Mouse (Mus musculus): Measurements from ENCODE around the gene Gm340. TPM values are rescaled to one million over a fixed set of nuclear protein-coding genes. Genes with fewer than 3 reads are reported as not detected.

The Gm340 gene
- polyA plus RNA-seq, 1 experiment from 2014 or later, result 1.8 TPM

GRCm38 (mm10) chr19:41618771-41619385 lies 36.7 kb downstream of the Gm340 start:
- no peak for ATAC-seq
- H3K27me3 ChIP-seq (ENCODE audit: control insufficient read depth, insufficient read depth, low read depth, low read length), result no peaks in the 10 kb centered on the region
- peaks cover 18% of the 10 kb centered on the region for H3K4me1 ChIP-seq (ENCODE audit: control insufficient read depth, insufficient read depth, low read length)
- peaks cover 2% of the 10 kb centered on the region; the same call in 1 of the 2 replicates for H3K36me3 ChIP-seq (ENCODE audit: control insufficient read depth, insufficient read depth, low read length)
- H3K4me3 ChIP-seq (ENCODE audit: low read depth, low read length), result no peak overlapping the region
- no peak overlapping the region for H3K4me2 ChIP-seq (ENCODE audit: low read length)
- 70% methylated on average over 19 of the region's 19 CpGs for WGBS
- H3K9me3 ChIP-seq (replicated peaks; ENCODE audit: control insufficient read depth, low read length, poor library complexity, severe bottlenecking), result no peaks in the 10 kb centered on the region
- H3K9ac ChIP-seq (ENCODE audit: low read depth, low read length), result no peak overlapping the region
- H3K27ac ChIP-seq (ENCODE audit: low read length), result no peak overlapping the region

GRCm38 (mm10) chr19:41620366-41621092 lies 38.4 kb downstream of the Gm340 start:
- H3K4me2 ChIP-seq (ENCODE audit: low read length), result no peak overlapping the region
- no peaks in the 10 kb centered on the region for H3K27me3 ChIP-seq (ENCODE audit: control insufficient read depth, insufficient read depth, low read depth, low read length)
- ATAC-seq, result no peak
- WGBS, result 89% methylated on average over 14 of the region's 14 CpGs
- H3K9me3 ChIP-seq (replicated peaks; ENCODE audit: control insufficient read depth, low read length, poor library complexity, severe bottlenecking), result peaks cover 6% of the 10 kb centered on the region; the same call in 1 of the 2 replicates
- peaks cover 12% of the 10 kb centered on the region for H3K36me3 ChIP-seq (ENCODE audit: control insufficient read depth, insufficient read depth, low read length)
- H3K9ac ChIP-seq (ENCODE audit: low read depth, low read length), result no peak overlapping the region
- no peak overlapping the region for H3K27ac ChIP-seq (ENCODE audit: low read length)
- H3K4me1 ChIP-seq (ENCODE audit: control insufficient read depth, insufficient read depth, low read length), result peaks cover 7% of the 10 kb centered on the region; the same call in 1 of the 2 replicates
- no peak overlapping the region for H3K4me3 ChIP-seq (ENCODE audit: low read depth, low read length)

- H3K4me2 ChIP-seq (ENCODE audit: low read length), result no peak overlapping the region
- peaks cover 6% of the 10 kb centered on the region; the same call in 1 of the 2 replicates for H3K9me3 ChIP-seq (replicated peaks; ENCODE audit: control insufficient read depth, low read length, poor library complexity, severe bottlenecking)
- H3K27me3 ChIP-seq (ENCODE audit: control insufficient read depth, insufficient read depth, low read depth, low read length), result no peaks in the 10 kb centered on the region
- no peak overlapping the region for H3K27ac ChIP-seq (ENCODE audit: low read length)
- H3K4me3 ChIP-seq (ENCODE audit: low read depth, low read length), result no peak overlapping the region
- H3K4me1 ChIP-seq (ENCODE audit: control insufficient read depth, insufficient read depth, low read length), result no peaks in the 10 kb centered on the region
- H3K36me3 ChIP-seq (ENCODE audit: control insufficient read depth, insufficient read depth, low read length), result peaks cover 26% of the 10 kb centered on the region
- ATAC-seq, result peak; percentile 57; the same call in 1 of the 2 replicates
- no peak overlapping the region for H3K9ac ChIP-seq (ENCODE audit: low read depth, low read length)
- 72% methylated on average over 11 of the region's 11 CpGs for WGBS
Observed at GRCm38 (mm10) chr19:41628970-41629369, 46.8 kb downstream of the Gm340 start.

- H3K27ac ChIP-seq (ENCODE audit: low read length), result no peak overlapping the region
- H3K36me3 ChIP-seq (ENCODE audit: control insufficient read depth, insufficient read depth, low read length), result peaks cover 27% of the 10 kb centered on the region
- WGBS, result 48% methylated on average over 5 of the region's 5 CpGs
- no peak overlapping the region for H3K9ac ChIP-seq (ENCODE audit: low read depth, low read length)
- ATAC-seq, result peak; percentile 57
- no peak overlapping the region for H3K4me2 ChIP-seq (ENCODE audit: low read length)
- peaks cover 6% of the 10 kb centered on the region; the same call in 1 of the 2 replicates for H3K9me3 ChIP-seq (replicated peaks; ENCODE audit: control insufficient read depth, low read length, poor library complexity, severe bottlenecking)
- no peak overlapping the region for H3K4me3 ChIP-seq (ENCODE audit: low read depth, low read length)
- no peaks in the 10 kb centered on the region for H3K4me1 ChIP-seq (ENCODE audit: control insufficient read depth, insufficient read depth, low read length)
- H3K27me3 ChIP-seq (ENCODE audit: control insufficient read depth, insufficient read depth, low read depth, low read length), result no peaks in the 10 kb centered on the region
Observed at GRCm38 (mm10) chr19:41629532-41629931, 47.4 kb downstream of the Gm340 start.

- WGBS, result 88% methylated on average over 10 of the region's 10 CpGs
- no peak overlapping the region for H3K9ac ChIP-seq (ENCODE audit: low read depth, low read length)
- no peak overlapping the region for H3K4me2 ChIP-seq (ENCODE audit: low read length)
- no peaks in the 10 kb centered on the region for H3K9me3 ChIP-seq (replicated peaks; ENCODE audit: control insufficient read depth, low read length, poor library complexity, severe bottlenecking)
- no peak for ATAC-seq
- peaks cover 6% of the 10 kb centered on the region for H3K36me3 ChIP-seq (ENCODE audit: control insufficient read depth, insufficient read depth, low read length)
- H3K27ac ChIP-seq (ENCODE audit: low read length), result no peak overlapping the region
- no peaks in the 10 kb centered on the region for H3K4me1 ChIP-seq (ENCODE audit: control insufficient read depth, insufficient read depth, low read length)
- no peaks in the 10 kb centered on the region for H3K27me3 ChIP-seq (ENCODE audit: control insufficient read depth, insufficient read depth, low read depth, low read length)
- H3K4me3 ChIP-seq (ENCODE audit: low read depth, low read length), result no peak overlapping the region
Observed at GRCm38 (mm10) chr19:41634099-41634498, 51.9 kb downstream of the Gm340 start.

- Histone ChIP-seq H3K27me3 (ENCODE audit: control insufficient read depth, insufficient read depth, low read depth, low read length) (no peaks in the 10 kb centered on the region), H3K4me1 (ENCODE audit: control insufficient read depth, insufficient read depth, low read length) (no peaks in the 10 kb centered on the region), H3K36me3 (ENCODE audit: control insufficient read depth, insufficient read depth, low read length) (peaks cover 6% of the 10 kb centered on the region), H3K27ac (ENCODE audit: low read length) (no peak overlapping the region), H3K4me3 (ENCODE audit: low read depth, low read length) (no peak overlapping the region), H3K4me2 (ENCODE audit: low read length) (no peak overlapping the region), H3K9me3 (replicated peaks; ENCODE audit: control insufficient read depth, low read length, poor library complexity, severe bottlenecking) (no peaks in the 10 kb centered on the region), H3K9ac (ENCODE audit: low read depth, low read length) (no peak overlapping the region)
- WGBS, result 38% methylated on average over 6 of the region's 6 CpGs
- ATAC-seq, result no peak
Observed at GRCm38 (mm10) chr19:41634999-41635398, 52.8 kb downstream of the Gm340 start.

Small RNAs within 50 kb of the gene (microRNA-seq; reads per million reads assigned to microRNA genes)
- not detected for gene Mir8091

Other genes with a start within 250 kb of the Gm340 start
- gene Pik3ap1, start 197.3 kb upstream of the Gm340 start, polyA plus RNA-seq (2015; fragmentation: Nextera tagmentation; extraction: Ambion mirVana), result 1.9 and 2.0 TPM in 2 replicates
- 13.9 and 20.7 TPM in 2 replicates for gene Lcor, start 99.7 kb upstream of the Gm340 start, polyA plus RNA-seq (2015; fragmentation: Nextera tagmentation; extraction: Ambion mirVana)
- gene Slit1, start 161.3 kb downstream of the Gm340 start, polyA plus RNA-seq (2015; fragmentation: Nextera tagmentation; extraction: Ambion mirVana), result 18.2 and 21.4 TPM in 2 replicates
- 4.3 TPM in 2 replicates for gene Arhgap19, start 219.7 kb downstream of the Gm340 start, polyA plus RNA-seq (2015; fragmentation: Nextera tagmentation; extraction: Ambion mirVana)
- gene Frat1, start 247.6 kb downstream of the Gm340 start, polyA plus RNA-seq (2015; fragmentation: Nextera tagmentation; extraction: Ambion mirVana), result 27.3 and 28.2 TPM in 2 replicates

All from midbrain, embryonic 16.5 days (tissue).